Mouse (Mus musculus): Measurements from ENCODE around the gene Cfap77.

DNA sequence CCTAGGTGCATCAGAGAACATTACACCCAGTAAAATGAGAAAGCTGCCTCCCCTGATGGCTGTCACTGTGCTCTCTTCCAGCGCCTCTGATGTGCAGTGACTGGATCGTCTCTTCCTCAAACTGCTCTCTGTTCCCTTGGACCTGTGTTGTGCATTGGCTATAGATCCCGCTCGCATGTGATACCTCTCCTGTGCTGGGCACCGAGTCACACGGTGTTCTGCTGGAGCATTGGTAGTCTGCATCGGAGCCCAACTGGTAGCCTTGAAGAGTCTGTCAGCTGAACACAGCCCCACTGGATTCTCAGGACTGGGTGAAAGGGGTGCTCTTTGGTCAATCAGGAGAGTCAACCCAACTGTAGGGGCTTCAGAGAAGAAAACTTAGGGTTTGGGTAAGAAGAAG lies 31.2 kb upstream of the Cfap77 start:
- TF ChIP-seq CTCF (IDR thresholded peaks at IDR 0.05; ENCODE audit: extremely low read depth, insufficient read length, insufficient replicate concordance, low read depth, low read length) (no peak), POLR2A (IDR thresholded peaks at IDR 0.05; ENCODE audit: low read depth, low read length) (no peak)

All from small intestine, adult 2 months (tissue).